Mouse (Mus musculus) testis, adult 2 months (tissue): ENCODE measurements around the gene Col25a1.

Experiments
- CTCF ChIP-seq: fragments of 200-500 bp; IDR thresholded peaks from 2 replicates; pipeline ENCODE4 v1.5.1; 2012; ENCODE audit warnings: low read depth, mild to moderate bottlenecking, inconsistent platforms, low read length, moderate library complexity; ENCODE audit not compliant: control insufficient read depth, insufficient read depth, insufficient replicate concordance
- POLR2A ChIP-seq: fragments of 200-500 bp; IDR thresholded peaks from 2 replicates; pipeline ENCODE4 v1.6.1; 2012; ENCODE audit warnings: low read depth, mild to moderate bottlenecking, inconsistent platforms, low read length, moderate library complexity; ENCODE audit not compliant: control insufficient read depth

DNA sequence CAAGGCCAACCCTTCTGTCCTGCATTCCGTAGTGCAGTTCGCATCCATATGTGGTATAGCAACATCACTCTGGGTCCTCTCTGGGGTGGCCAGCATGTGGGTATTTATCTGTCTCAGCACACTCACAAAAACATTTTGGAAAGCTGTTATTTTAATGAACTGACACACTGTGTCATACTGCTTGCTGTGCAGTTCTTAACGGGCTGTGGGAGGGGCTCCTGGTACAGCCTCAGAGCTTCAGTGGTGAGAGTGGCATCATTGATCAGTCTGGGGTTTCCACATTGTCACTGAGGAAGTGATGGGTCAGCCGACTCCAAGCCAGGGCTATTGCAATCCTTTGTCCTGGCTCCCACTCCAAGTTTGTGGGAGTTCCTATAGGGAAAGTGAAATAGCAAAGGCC, 255.9 kb downstream of the Col25a1 start:
- TF ChIP-seq CTCF (no peak), POLR2A (no peak)
